Mouse (Mus musculus) testis, adult 2 months (tissue): ENCODE data around the gene Rab1a. TPM values are rescaled to one million over a fixed set of nuclear protein-coding genes. Genes with fewer than 3 reads are reported as not detected.
"Not testable (repeated sequence)": the region's sequence is repeated elsewhere in the genome, so short reads cannot be mapped to it uniquely, and the experiment has no call there.

Source experiments
- H3K27ac ChIP-seq: fragments of 200-500 bp; 2 replicates; pipeline ENCODE4 v1.5.1; 2012; ENCODE audit warnings: low read depth, low read length; ENCODE audit not compliant: control insufficient read depth, insufficient read depth
- H3K27me3 ChIP-seq: fragments of 200-500 bp; 2 replicates; pipeline ENCODE4 v1.6.1; 2012; ENCODE audit warnings: mild to moderate bottlenecking, low read length, moderate library complexity; ENCODE audit not compliant: control insufficient read depth, insufficient read depth
- H3K36me3 ChIP-seq: fragments of 200-500 bp; 2 replicates; pipeline ENCODE4 v1.6.1; 2012; ENCODE audit warnings: mild to moderate bottlenecking, low read length; ENCODE audit not compliant: control insufficient read depth, insufficient read depth
- H3K4me1 ChIP-seq: fragments of 200-500 bp; 2 replicates; pipeline ENCODE4 v1.6.1; 2012; ENCODE audit warnings: low read length; ENCODE audit not compliant: control insufficient read depth, insufficient read depth
- H3K4me3 ChIP-seq: fragments of 200-500 bp; 2 replicates; pipeline ENCODE4 v1.5.1; 2012; ENCODE audit warnings: low read depth, mild to moderate bottlenecking, low read length, moderate library complexity, mixed read lengths; ENCODE audit not compliant: control insufficient read depth
- CTCF ChIP-seq: fragments of 200-500 bp; IDR thresholded peaks from 2 replicates; pipeline ENCODE4 v1.5.1; 2012; ENCODE audit warnings: low read depth, mild to moderate bottlenecking, inconsistent platforms, low read length, moderate library complexity; ENCODE audit not compliant: control insufficient read depth, insufficient read depth, insufficient replicate concordance
- POLR2A ChIP-seq: fragments of 200-500 bp; IDR thresholded peaks from 2 replicates; pipeline ENCODE4 v1.6.1; 2012; ENCODE audit warnings: low read depth, mild to moderate bottlenecking, inconsistent platforms, low read length, moderate library complexity; ENCODE audit not compliant: control insufficient read depth
- polyA plus RNA-seq: library from polyadenylated mRNA; depleted of rRNA; stranded (reverse); fragments of >200 nt; gene quantifications from 2 replicates; pipeline ENCODE4 v1.2.3, GENCODE M21; 2012

The Rab1a gene
- polyA plus RNA-seq, 1 experiment, result 17.9 TPM

DNA sequence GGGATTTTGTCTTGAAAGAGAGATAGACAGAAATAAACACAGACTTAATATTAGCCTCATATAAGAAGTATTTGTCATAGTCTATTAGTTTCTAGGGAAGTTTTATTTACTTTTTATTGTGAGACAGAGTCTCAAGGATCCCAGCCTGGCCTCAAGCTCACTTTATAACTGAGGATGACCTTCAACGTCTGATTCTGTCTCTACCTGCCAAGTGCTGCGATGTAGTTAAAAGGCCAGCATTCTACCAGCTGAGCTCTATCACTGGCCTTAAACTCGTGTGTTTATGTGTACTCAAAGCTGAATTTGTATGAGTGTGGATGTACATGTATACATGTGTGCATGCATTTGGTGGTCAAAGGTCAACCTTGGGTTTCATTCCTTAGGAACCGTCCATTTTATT, 4.3 kb downstream of the Rab1a start:
- Histone ChIP-seq H3K36me3 (no peaks in the 10 kb centered on the region), H3K27me3 (no peaks in the 10 kb centered on the region), H3K4me3 (no peak overlapping the region), H3K27ac (no peak overlapping the region), H3K4me1 (peaks cover 4% of the 10 kb centered on the region; the same call in 1 of the 2 replicates)
- TF ChIP-seq CTCF (no peak), POLR2A (no peak)

DNA sequence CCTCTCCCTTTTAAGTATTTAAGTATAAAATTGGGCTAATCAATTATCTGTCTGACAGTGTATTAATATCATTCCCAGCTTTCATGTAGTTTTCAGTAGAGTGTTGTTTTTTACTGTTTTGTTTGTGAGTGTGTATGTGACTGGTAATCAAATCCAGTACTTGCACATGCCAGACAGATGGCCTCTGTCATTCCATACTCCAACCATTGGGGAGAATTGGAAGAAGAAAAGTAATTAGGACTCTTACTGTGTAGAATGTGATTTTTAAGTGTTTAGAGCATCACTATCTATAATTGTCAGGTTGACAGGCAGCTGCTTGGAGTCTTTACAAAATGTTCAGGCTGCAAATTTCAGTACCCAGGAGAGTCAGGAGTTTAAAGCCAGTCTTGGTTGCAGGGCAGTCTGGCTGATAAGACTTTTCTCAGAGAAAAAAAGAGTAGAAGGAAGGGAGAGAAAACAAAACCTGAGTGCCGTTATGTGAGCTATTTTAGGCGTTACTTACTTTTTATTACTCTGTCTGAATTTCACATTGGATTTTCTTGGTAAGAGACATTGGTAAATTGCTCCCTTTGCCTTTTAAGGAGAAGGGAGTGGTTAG, 5.5 kb downstream of the Rab1a start:
- TF ChIP-seq CTCF (no peak), POLR2A (no peak)
- Histone ChIP-seq H3K4me1 (peaks cover 4% of the 10 kb centered on the region; the same call in 1 of the 2 replicates), H3K36me3 (no peaks in the 10 kb centered on the region), H3K27me3 (no peaks in the 10 kb centered on the region), H3K27ac (no peak overlapping the region), H3K4me3 (no peak overlapping the region)

DNA sequence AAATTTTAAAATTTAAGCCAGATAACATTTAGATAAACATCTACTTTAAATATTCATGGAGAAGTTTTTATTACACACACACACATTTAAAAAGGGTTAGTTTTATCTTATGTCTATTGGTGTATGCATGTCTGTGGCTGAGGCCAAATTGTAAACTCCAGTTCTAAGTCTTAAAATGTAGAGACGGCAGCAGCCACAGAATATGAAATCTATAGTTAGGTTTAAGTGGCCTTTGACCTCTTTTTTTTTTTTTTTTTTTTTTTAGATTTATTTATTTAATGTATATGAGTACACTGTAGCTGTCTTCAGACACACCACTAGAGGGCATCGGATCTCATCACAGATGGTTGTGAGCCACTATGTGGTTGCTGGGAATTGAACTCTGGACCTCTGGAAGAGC, 6.4 kb downstream of the Rab1a start:
- no peaks in the 10 kb centered on the region for H3K36me3 ChIP-seq
- H3K4me1 ChIP-seq, result peaks cover 4% of the 10 kb centered on the region; the same call in 1 of the 2 replicates
- H3K27ac ChIP-seq, result no peak overlapping the region
- TF ChIP-seq POLR2A (no peak), CTCF (no peak)
- H3K27me3 ChIP-seq, result no peaks in the 10 kb centered on the region
- H3K4me3 ChIP-seq, result no peak overlapping the region

DNA sequence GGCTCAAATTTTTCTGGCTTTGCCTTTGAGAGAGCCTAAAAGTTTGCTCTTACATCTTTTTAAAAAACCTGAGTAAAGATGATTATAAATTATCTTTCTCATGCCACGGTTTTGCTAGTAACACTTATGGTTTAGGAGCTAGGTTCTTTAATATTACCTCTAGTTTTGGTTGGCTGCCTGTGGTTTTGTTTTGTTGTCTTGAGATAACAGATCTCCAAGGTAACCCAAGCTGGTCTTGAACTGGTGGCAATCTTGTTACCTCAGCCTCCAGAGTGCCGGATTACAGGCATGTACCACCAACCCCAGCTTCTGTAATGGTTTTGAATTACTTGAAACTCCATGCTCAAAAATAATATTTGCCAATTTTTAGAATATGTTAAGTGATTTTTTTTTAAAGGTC, 10.6 kb downstream of the Rab1a start:
- Histone ChIP-seq H3K27me3 (no peaks in the 10 kb centered on the region), H3K27ac (no peak overlapping the region), H3K4me3 (no peak overlapping the region), H3K4me1 (peaks cover 2% of the 10 kb centered on the region; the same call in 1 of the 2 replicates), H3K36me3 (no peaks in the 10 kb centered on the region; the same call in 1 of the 2 replicates)
- no peak for TF ChIP-seq POLR2A
- TF ChIP-seq CTCF, result no peak

DNA sequence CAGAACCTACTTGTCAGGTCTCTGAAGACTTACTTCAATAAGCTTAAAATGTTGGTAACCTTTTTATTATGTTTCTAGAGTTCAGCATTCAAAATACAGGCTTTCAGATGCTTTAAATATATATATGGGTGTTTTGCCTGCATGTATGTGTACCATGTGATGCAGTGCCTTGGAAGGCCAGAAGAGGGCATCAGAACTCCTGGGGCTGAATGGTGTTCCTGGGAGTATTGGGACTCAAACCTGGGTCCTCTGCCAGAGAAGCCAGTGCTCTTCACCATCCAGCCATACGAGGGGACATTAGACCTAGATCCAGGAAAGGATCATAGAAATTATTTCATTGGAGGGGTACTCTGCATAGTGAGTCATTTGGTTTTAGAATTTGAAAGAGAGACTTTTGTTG, 13.5 kb downstream of the Rab1a start:
- Histone ChIP-seq H3K4me1 (no peaks in the 10 kb centered on the region), H3K27ac (no peak overlapping the region), H3K4me3 (no peak overlapping the region), H3K27me3 (no peaks in the 10 kb centered on the region), H3K36me3 (peaks cover 2% of the 10 kb centered on the region)
- TF ChIP-seq CTCF, result peak; percentile 18; the same call in 1 of the 2 replicates
- TF ChIP-seq POLR2A, result no peak

DNA sequence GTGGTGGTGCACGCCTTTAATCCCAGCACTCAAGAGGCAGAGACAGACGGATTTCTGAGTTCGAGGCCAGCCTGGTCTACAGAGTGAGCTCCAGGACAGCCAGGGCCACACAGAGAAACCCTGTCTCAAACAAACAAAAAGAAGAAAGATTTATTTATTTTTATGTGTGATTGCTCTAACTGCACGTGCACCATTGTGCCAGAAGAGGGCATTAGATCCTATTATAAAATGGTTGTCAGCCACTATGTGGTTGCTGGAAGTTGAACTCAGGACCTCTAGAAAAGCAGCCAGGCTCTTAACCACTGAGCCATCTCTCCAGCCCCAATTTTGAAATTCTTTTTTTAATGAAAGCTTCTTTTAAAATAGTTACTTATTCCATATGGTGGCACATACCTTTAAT, 15.2 kb downstream of the Rab1a start:
- TF ChIP-seq POLR2A (no peak), CTCF (no peak)
- Histone ChIP-seq H3K27ac (no peak overlapping the region), H3K27me3 (no peaks in the 10 kb centered on the region), H3K4me1 (no peaks in the 10 kb centered on the region), H3K4me3 (no peak overlapping the region), H3K36me3 (peaks cover 2% of the 10 kb centered on the region)

DNA sequence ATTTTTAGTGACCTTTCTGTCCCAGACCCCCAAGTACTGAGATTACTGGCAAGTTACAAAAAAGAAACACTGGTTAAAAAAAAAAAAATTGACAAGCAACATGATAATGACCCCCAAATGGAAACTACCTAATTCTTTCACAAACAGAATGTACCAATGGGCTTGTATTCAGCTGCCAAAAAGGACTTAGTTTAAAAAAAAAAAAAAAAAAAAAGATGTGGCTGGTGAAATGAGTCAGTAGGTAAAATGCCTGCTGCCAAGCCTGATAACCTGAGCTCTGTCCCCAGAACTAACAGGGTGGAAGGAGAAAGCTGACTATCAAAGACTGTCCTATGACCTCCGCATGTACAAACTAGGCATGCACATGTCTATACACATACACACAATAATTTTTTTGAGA, 16.0 kb downstream of the Rab1a start:
- Histone ChIP-seq H3K4me3 (no peak overlapping the region), H3K4me1 (no peaks in the 10 kb centered on the region), H3K36me3 (peaks cover 2% of the 10 kb centered on the region), H3K27me3 (no peaks in the 10 kb centered on the region), H3K27ac (no peak overlapping the region)
- TF ChIP-seq POLR2A (no peak), CTCF (no peak)

DNA sequence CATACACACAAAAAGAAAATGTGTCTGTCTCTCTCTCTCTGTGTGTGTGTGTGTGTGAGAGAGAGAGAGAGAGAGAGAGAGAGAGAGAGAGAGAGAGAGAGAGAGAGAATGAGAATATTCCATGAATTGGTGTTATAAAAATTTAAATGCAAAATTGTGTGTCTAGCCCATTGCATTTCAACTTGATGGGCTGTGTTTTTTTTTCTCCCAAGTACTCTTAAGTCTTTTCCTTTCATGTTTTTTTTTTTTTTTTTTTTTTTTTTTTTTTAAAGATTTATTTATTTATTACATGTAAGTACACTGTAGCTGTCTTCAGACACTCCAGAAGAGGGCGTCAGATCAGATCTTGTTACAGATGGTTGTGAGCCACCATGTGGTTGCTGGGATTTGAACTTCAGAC, 20.4 kb downstream of the Rab1a start:
- H3K4me1 ChIP-seq, H3K27ac ChIP-seq, H3K4me3 ChIP-seq, H3K27me3 ChIP-seq, H3K36me3 ChIP-seq: not testable (repeated sequence)
